Mouse (Mus musculus) erythroblast, embryonic 14.5 days (primary cell): ENCODE results near the gene Gna15.

ENCODE experiments used
- GATA1 ChIP-seq: IDR thresholded peaks from 2 replicates; pipeline ENCODE4 v1.6.1; 2012; ENCODE audit warnings: low read length, inconsistent platforms, mixed read lengths
- TAL1 ChIP-seq: IDR thresholded peaks from 3 replicates; pipeline ENCODE4 v1.6.1; 2012; ENCODE audit warnings: low read length, inconsistent platforms, mixed read lengths

- no peak for TF ChIP-seq TAL1
- no peak for TF ChIP-seq GATA1
Observed at GRCm38 (mm10) chr10:81562411-81562810, 38.4 kb upstream of the Gna15 start.
